Mouse (Mus musculus) hindbrain, postnatal 0 days (tissue): ENCODE results near the gene Grin3b. TPM values are rescaled to one million over a fixed set of nuclear protein-coding genes. Genes with fewer than 3 reads are reported as not detected.

Experiments used
- ATAC-seq: fragments of 200-750 bp; cut with Nextera tagmentation; 2 replicates; pipeline ENCODE4 v1.8.0; 2017; ENCODE audit warnings: mild to moderate bottlenecking, moderate TSS enrichment, moderate library complexity
- DNase-seq: peaks from one replicate; pipeline ENCODE4 v3.0.0-alpha.2; 2015; ENCODE audit warnings: low spot score
- H3K27ac ChIP-seq: fragments of 300-500 bp; sonication (generic); 2 replicates; pipeline ENCODE4 v1.5.1; 2014; ENCODE audit warnings: mild to moderate bottlenecking
- H3K27me3 ChIP-seq: fragments of 300-500 bp; sonication (generic); 2 replicates; pipeline ENCODE4 v1.6.1; 2014; ENCODE audit warnings: low read length, mixed read lengths; ENCODE audit not compliant: insufficient read depth
- H3K36me3 ChIP-seq: fragments of 300-500 bp; sonication (generic); 2 replicates; pipeline ENCODE4 v1.6.1; 2014; ENCODE audit warnings: low read length, mixed read lengths; ENCODE audit not compliant: insufficient read depth
- H3K4me1 ChIP-seq: fragments of 300-500 bp; sonication (generic); 2 replicates; pipeline ENCODE4 v1.6.1; 2014; ENCODE audit warnings: antibody characterized with exemption, low read length, mixed read lengths; ENCODE audit not compliant: insufficient read depth
- H3K4me2 ChIP-seq: fragments of 300-500 bp; sonication (generic); 2 replicates; pipeline ENCODE4 v1.6.1; 2014; ENCODE audit warnings: low read depth, mild to moderate bottlenecking, low read length, moderate library complexity, mixed read lengths
- H3K4me3 ChIP-seq: fragments of 300-500 bp; sonication (generic); 2 replicates; pipeline ENCODE4 v1.5.1; 2014; ENCODE audit warnings: low read length
- H3K9ac ChIP-seq: fragments of 300-500 bp; sonication (generic); replicated peaks from 2 replicates; pipeline ENCODE4 v1.6.1; 2014; ENCODE audit warnings: mild to moderate bottlenecking, low read length, moderate library complexity, mixed read lengths
- H3K9me3 ChIP-seq: fragments of 300-500 bp; sonication (generic); 2 replicates; pipeline ENCODE4 v1.6.1; 2016; ENCODE audit warnings: low read length, mixed read lengths
- CTCF ChIP-seq: IDR thresholded peaks from 2 replicates; pipeline ENCODE4 v1.5.1; 2016; ENCODE audit warnings: antibody characterized with exemption, control low read depth, low read depth
- WGBS: fragments of 180-500 bp; shearing (Covaris S2); extraction: QIAGEN DNeasy Blood & Tissue Kit; methylation state at CpG from one replicate; pipeline ENCODE4 v1.1.7; 2014; 5-methylcytosine and 5-hydroxymethylcytosine counted together
- polyA plus RNA-seq: library from polyadenylated mRNA; unstranded; fragments of >200 nt; fragmentation: Nextera tagmentation; extraction: Ambion mirVana; gene quantifications from 2 replicates; pipeline ENCODE4 v1.2.1, GENCODE M21; 2015
- total RNA-seq: library from RNA; depleted of rRNA; stranded (reverse); fragments of >200 nt; gene quantifications from 2 replicates; pipeline ENCODE4 v1.2.3, GENCODE M21; 2014

Gene Grin3b
- total and polyA plus RNA-seq, 2 experiments from 2014 or later: 0.51 to 0.68 TPM

DNA sequence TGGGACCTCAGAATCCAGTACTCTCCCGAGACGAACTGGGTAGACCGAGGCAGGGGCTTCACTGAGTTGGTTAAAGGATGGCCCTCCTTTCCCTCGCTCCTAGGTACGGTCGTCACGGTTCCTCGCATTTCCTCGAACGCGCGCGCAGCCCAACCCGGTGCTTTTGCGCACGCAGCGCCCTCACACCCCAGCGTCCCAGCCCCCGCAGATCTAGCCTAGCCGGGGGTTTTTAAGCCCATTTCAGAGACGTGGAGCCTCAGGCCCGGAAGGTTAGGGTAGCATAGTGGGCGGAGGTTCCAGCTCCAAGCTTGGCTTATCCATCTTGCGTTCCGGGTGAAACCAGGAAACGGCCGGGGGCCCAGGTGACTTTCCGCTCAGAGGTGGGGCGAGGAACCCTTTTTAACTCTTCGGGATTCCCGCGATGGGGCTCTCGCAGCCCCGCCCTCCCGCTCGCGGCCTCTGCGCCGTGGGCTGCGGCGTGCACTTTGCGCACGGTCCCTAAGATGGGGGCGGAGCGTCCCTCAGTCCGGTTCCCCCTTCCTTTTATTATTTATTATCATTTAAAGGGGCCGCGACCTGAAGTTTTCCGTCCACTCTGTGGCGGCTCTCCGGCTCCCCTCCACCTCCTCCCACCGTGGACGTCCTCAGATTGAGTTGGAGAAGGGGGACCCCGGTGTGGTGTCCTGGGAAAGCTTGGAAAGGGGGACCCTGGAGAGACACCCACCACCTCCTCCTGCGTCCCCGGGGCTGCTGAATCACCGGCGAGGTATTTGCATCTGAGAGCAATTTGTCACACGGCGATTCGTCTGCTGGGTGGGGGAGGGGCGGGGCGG is 43.8 kb upstream of the Grin3b start, which contains the start of gene Arid3a:
Gene Arid3a, plus strand, starts transcription at position 553 of the 833 bp plus-strand sequence.
- WGBS: under 1% methylated on average over 63 of the region's 63 CpGs
- Histone ChIP-seq H3K9ac (peak within 1 kb of the TSS; percentile 76), H3K4me3 (peak within 1 kb of the TSS; percentile 86), H3K4me2 (peak within 1 kb of the TSS; percentile 96), H3K9me3 (no peaks in the 10 kb centered on the region), H3K27me3 (peaks cover 17% of the 10 kb centered on the region), H3K27ac (peak within 1 kb of the TSS; percentile 88), H3K4me1 (0 out of 2 replicates have a peak, but pooled peaks cover 4% of the 10 kb centered on the region), H3K36me3 (no peaks in the 10 kb centered on the region)
- ATAC-seq: peak; percentile 80
- no peak; the same call in 1 of the 2 replicates for TF ChIP-seq CTCF
- peak; percentile 95 for DNase-seq

- Histone ChIP-seq H3K4me3 (peak overlapping the region; percentile 86), H3K27ac (peak overlapping the region; percentile 88), H3K36me3 (no peaks in the 10 kb centered on the region), H3K9me3 (no peaks in the 10 kb centered on the region), H3K4me2 (peak overlapping the region; percentile 96), H3K4me1 (0 out of 2 replicates have a peak, but pooled peaks cover 3% of the 10 kb centered on the region), H3K27me3 (peaks cover 9% of the 10 kb centered on the region), H3K9ac (peak overlapping the region; percentile 76)
- peak; percentile 48 for TF ChIP-seq CTCF
- under 1% methylated on average over 54 of the region's 54 CpGs for WGBS
- peak; percentile 60 for DNase-seq
- ATAC-seq: peak; percentile 31
Observed at GRCm38 (mm10) chr10:79927324-79928029, 43.0 kb upstream of the Grin3b start.

GRCm38 (mm10) chr10:79928030-79928694 is 42.4 kb upstream of the Grin3b start:
- H3K9me3 ChIP-seq: no peaks in the 10 kb centered on the region
- peak overlapping the region; percentile 76 for H3K9ac ChIP-seq
- ATAC-seq (no peak), DNase-seq (peak; percentile 46)
- H3K4me3 ChIP-seq: peak overlapping the region; percentile 86
- 0 out of 2 replicates have a peak, but pooled peaks cover 9% of the 10 kb centered on the region for H3K4me1 ChIP-seq
- H3K27ac ChIP-seq: peak overlapping the region; percentile 88
- H3K36me3 ChIP-seq: no peaks in the 10 kb centered on the region
- TF ChIP-seq CTCF: no peak
- 3% methylated on average over 23 of the region's 29 CpGs for WGBS
- peak overlapping the region; percentile 96 for H3K4me2 ChIP-seq
- peaks cover 2% of the 10 kb centered on the region; the same call in 1 of the 2 replicates for H3K27me3 ChIP-seq

- WGBS: 35% methylated on average over 9 of the region's 9 CpGs
- Histone ChIP-seq H3K9me3 (no peaks in the 10 kb centered on the region), H3K4me2 (peak overlapping the region; percentile 96), H3K9ac (0 out of 2 replicates have a peak overlapping the region, but pooled peaks have one; percentile 18), H3K36me3 (no peaks in the 10 kb centered on the region), H3K27ac (peak overlapping the region; percentile 88; the same call in 1 of the 2 replicates), H3K4me1 (0 out of 2 replicates have a peak, but pooled peaks cover 9% of the 10 kb centered on the region), H3K4me3 (peak overlapping the region; percentile 86), H3K27me3 (no peaks in the 10 kb centered on the region)
- DNase-seq: no peak
- no peak for ATAC-seq
- no peak for TF ChIP-seq CTCF
Observed at GRCm38 (mm10) chr10:79928907-79929701, 41.4 kb upstream of the Grin3b start.

- Histone ChIP-seq H3K9me3 (no peaks in the 10 kb centered on the region), H3K27ac (peak overlapping the region; percentile 20; the same call in 1 of the 2 replicates), H3K27me3 (no peaks in the 10 kb centered on the region), H3K9ac (no peak overlapping the region; the same call in 1 of the 2 replicates), H3K4me3 (no peak overlapping the region), H3K36me3 (no peaks in the 10 kb centered on the region), H3K4me1 (0 out of 2 replicates have a peak, but pooled peaks cover 9% of the 10 kb centered on the region), H3K4me2 (no peak overlapping the region)
- TF ChIP-seq CTCF: peak; percentile 12; the same call in 1 of the 2 replicates
- DNase-seq: no peak
- no peak for ATAC-seq
- WGBS: 71% methylated on average over 18 of the region's 18 CpGs
Observed at GRCm38 (mm10) chr10:79929967-79930825, 40.3 kb upstream of the Grin3b start.
